Mouse (Mus musculus) liver, embryonic 12.5 days (tissue): ENCODE measurements around the gene Gm9376. TPM values are rescaled to one million over a fixed set of nuclear protein-coding genes. Genes with fewer than 3 reads are reported as not detected.

Source experiments
- ATAC-seq: fragments of 200-750 bp; cut with Nextera tagmentation; 2 replicates; pipeline ENCODE4 v1.8.0; 2017; ENCODE audit warnings: moderate number of reproducible peaks, mild to moderate bottlenecking, moderate library complexity
- H3K27ac ChIP-seq: fragments of 300-500 bp; sonication (generic); 2 replicates; pipeline ENCODE4 v1.5.1; 2016; ENCODE audit warnings: mild to moderate bottlenecking
- H3K27me3 ChIP-seq: fragments of 300-500 bp; sonication (generic); replicated peaks from 2 replicates; pipeline ENCODE4 v1.6.1; 2016; ENCODE audit warnings: mild to moderate bottlenecking, moderate library complexity
- H3K36me3 ChIP-seq: fragments of 300-500 bp; sonication (generic); 2 replicates; pipeline ENCODE4 v1.6.1; 2016; ENCODE audit warnings: mild to moderate bottlenecking, moderate library complexity
- H3K4me1 ChIP-seq: fragments of 300-500 bp; sonication (generic); 2 replicates; pipeline ENCODE4 v1.6.1; 2016
- H3K4me2 ChIP-seq: fragments of 300-500 bp; sonication (generic); 2 replicates; pipeline ENCODE4 v1.6.1; 2016; ENCODE audit warnings: mild to moderate bottlenecking, moderate library complexity
- H3K4me3 ChIP-seq: fragments of 300-500 bp; sonication (generic); 2 replicates; pipeline ENCODE4 v1.5.1; 2016; ENCODE audit warnings: mild to moderate bottlenecking, moderate library complexity
- H3K9ac ChIP-seq: fragments of 300-500 bp; sonication (generic); 2 replicates; pipeline ENCODE4 v1.6.1; 2016; ENCODE audit warnings: mild to moderate bottlenecking, moderate library complexity
- H3K9me3 ChIP-seq: fragments of 300-500 bp; sonication (generic); replicated peaks from 2 replicates; pipeline ENCODE4 v1.6.1; 2016; ENCODE audit warnings: mild to moderate bottlenecking, moderate library complexity
- WGBS: fragments of 180-500 bp; shearing (Covaris S2); methylation state at CpG from one replicate; pipeline ENCODE4 v1.1.7; 2016; ENCODE audit not compliant: insufficient replicate concordance; 5-methylcytosine and 5-hydroxymethylcytosine counted together
- microRNA-seq: library from miRNA; unstranded; fragments of <30 nt; microRNA quantifications from one replicate; pipeline ENCODE4, GENCODE M21; 2017
- polyA plus RNA-seq: library from polyadenylated mRNA; unstranded; fragments of >200 nt; fragmentation: Nextera tagmentation; extraction: Ambion mirVana; gene quantifications from 2 replicates; pipeline ENCODE4 v1.2.1, GENCODE M21; 2016

The Gm9376 gene
- polyA plus RNA-seq, 1 experiment from 2014 or later: not detected

DNA sequence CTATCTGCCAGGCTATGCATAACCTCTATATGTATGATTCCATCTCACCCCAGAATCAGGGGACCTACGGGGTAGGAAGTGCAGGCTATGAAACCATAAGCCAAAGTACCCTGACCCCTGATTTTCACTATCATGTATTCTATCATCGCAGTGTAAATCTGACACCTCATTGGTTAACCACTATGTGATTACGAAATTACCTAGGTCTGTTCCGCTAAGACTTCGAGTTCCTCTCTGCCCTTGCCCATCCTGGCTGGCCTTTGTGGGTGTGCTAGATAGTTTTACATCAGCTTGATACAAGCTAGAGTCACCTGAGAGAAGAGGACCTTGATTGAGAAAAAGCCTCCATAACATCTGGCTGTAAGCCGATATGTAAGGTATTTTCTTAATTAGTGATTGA, 23.2 kb downstream of the Gm9376 start:
- Histone ChIP-seq H3K9ac (no peak overlapping the region), H3K4me1 (no peaks in the 10 kb centered on the region), H3K4me2 (no peak overlapping the region), H3K4me3 (no peak overlapping the region), H3K27me3 (no peaks in the 10 kb centered on the region), H3K36me3 (no peaks in the 10 kb centered on the region), H3K9me3 (no peaks in the 10 kb centered on the region), H3K27ac (no peak overlapping the region)
- ATAC-seq: no peak
- 67% methylated on average over 6 of the region's 6 CpGs for WGBS

DNA sequence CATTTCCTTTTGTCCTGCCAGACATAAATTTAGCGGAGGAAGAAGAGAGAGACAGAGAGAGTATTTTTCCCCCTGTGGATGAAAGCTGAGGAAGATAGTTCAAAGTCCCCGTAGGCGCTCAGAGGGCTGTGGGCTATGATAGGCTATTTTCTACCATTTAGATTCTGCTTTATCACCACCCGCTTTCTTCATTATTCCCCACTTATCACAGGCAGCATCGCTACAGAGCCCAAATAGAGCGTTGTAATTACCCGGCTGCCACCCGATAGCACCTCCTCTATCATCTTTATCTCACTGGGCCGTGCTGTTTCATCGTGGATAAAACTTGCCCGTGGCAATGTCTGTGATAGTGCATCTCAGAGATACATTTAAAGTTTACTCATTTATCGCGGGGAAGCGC, 35.8 kb downstream of the Gm9376 start:
- Histone ChIP-seq H3K9ac (no peak overlapping the region), H3K27ac (no peak overlapping the region), H3K36me3 (no peaks in the 10 kb centered on the region), H3K27me3 (peaks cover 4% of the 10 kb centered on the region; the same call in 1 of the 2 replicates), H3K4me1 (no peaks in the 10 kb centered on the region), H3K4me3 (no peak overlapping the region), H3K4me2 (no peak overlapping the region), H3K9me3 (no peaks in the 10 kb centered on the region)
- 59% methylated on average over 14 of the region's 14 CpGs for WGBS
- no peak for ATAC-seq

DNA sequence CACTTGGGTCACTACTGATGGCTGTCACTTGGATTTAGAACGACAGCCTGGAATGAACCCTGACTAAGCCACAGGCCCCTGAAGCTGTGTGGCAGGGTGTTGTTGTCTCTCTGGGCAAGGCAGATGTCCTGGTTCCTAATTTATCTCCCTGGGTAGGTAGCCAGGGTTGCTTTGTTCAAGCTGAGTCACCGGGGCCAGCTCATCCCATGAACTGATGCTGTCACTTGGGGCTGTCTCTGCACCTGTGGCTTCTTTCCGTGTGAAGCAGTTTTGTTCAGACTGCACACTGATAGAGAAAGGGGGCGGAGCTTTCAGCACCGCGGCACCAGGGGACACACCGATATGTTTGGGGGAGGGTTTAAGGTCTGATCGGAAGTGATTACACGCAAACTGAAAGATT, 37.8 kb downstream of the Gm9376 start:
- no peaks in the 10 kb centered on the region for H3K9me3 ChIP-seq
- H3K27ac ChIP-seq: no peak overlapping the region
- 53% methylated on average over 9 of the region's 9 CpGs for WGBS
- H3K9ac ChIP-seq: no peak overlapping the region
- H3K36me3 ChIP-seq: no peaks in the 10 kb centered on the region
- no peak overlapping the region for H3K4me2 ChIP-seq
- no peak for ATAC-seq
- H3K4me3 ChIP-seq: no peak overlapping the region
- peaks cover 4% of the 10 kb centered on the region; the same call in 1 of the 2 replicates for H3K27me3 ChIP-seq
- H3K4me1 ChIP-seq: no peaks in the 10 kb centered on the region

DNA sequence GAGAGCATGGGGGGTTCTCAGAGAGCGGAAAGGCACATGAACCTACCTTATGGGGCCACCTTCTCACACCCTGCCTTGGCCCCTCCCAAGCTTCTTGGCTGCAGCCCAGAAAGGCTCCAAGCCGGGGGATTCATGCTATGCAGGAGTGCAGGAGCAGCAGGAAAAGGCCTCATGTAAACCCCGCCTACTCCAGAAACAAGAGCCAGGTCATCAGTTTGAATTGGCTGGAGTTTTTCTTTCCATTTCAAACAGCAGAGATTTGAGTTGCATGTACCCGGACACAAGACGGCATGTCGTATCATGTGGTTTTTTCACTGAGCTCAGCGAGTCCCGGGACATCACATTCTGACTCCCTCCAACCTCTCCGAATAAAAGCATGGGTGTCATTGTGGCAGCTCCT, 39.2 kb downstream of the Gm9376 start:
- Histone ChIP-seq H3K27ac (no peak overlapping the region), H3K9ac (no peak overlapping the region), H3K4me1 (no peaks in the 10 kb centered on the region), H3K4me2 (no peak overlapping the region), H3K4me3 (no peak overlapping the region), H3K27me3 (peaks cover 4% of the 10 kb centered on the region; the same call in 1 of the 2 replicates), H3K9me3 (no peaks in the 10 kb centered on the region), H3K36me3 (no peaks in the 10 kb centered on the region)
- 71% methylated on average over 9 of the region's 9 CpGs for WGBS
- no peak for ATAC-seq

DNA sequence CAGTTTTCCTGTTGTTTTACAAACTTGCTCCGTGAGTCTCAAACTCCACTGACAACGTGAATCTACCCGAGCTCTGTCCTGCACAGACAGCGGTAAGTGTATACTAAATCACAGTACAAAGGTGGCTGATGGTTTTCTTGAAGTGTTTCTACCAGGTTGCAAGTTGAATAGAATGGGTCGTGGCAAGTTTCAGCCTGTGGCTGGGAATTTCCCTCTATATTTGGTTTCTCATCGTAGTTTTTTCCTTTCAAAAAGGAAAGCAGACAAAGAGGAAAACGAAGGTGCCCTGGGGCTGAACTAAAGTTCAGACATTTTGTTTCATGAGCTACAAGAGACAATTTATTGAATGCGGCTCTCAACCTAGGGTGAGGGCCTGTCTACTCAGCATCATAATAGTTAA, 40.3 kb downstream of the Gm9376 start:
- Histone ChIP-seq H3K4me2 (no peak overlapping the region), H3K27me3 (no peaks in the 10 kb centered on the region), H3K4me1 (no peaks in the 10 kb centered on the region), H3K9ac (no peak overlapping the region), H3K27ac (no peak overlapping the region), H3K9me3 (no peaks in the 10 kb centered on the region), H3K36me3 (no peaks in the 10 kb centered on the region), H3K4me3 (no peak overlapping the region)
- 68% methylated on average over 8 of the region's 8 CpGs for WGBS
- ATAC-seq: no peak

DNA sequence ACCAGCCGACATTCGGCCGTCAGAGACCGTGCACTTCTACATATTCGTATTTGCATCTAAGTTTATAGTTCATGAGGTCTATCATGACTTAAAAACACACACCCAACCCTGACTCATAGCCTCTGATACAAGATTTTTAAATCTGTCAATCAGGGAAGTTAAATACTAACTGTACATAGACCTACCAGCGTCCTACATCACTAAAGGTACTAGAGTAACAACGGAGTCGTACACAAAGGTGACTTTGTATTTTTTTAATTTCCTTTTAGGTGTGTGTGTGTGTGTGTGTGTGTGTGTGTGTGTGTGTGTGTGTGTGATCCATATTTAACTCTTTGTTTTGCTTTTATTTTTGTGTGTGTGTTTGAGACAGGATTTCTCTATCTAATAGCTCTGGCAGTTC, 44.9 kb downstream of the Gm9376 start:
- H3K36me3 ChIP-seq: no peaks in the 10 kb centered on the region
- H3K27ac ChIP-seq: no peak overlapping the region
- H3K4me3 ChIP-seq: no peak overlapping the region
- H3K4me2 ChIP-seq: no peak overlapping the region
- no peak overlapping the region for H3K9ac ChIP-seq
- no peaks in the 10 kb centered on the region for H3K9me3 ChIP-seq
- 80% methylated on average over 8 of the region's 8 CpGs for WGBS
- no peaks in the 10 kb centered on the region for H3K27me3 ChIP-seq
- ATAC-seq: no peak
- H3K4me1 ChIP-seq: no peaks in the 10 kb centered on the region

DNA sequence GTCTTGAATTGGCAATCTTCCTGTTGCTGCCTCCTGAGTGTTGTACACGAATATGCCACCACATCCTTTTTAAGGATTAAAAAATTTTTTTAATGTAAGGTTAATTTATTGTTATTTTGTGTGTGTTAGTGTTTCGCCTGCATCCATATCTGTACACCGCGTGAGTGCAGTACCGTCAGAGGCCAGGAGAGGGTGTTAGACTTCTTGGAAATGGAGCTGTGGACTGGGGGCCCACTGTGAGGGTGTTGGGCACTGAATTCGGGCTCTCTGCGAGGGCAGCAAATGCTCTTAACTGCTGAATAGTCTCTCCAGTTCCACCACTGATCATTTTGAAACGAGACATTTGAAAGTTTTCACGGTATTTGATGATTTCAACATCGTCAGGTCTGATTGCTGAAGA, 45.9 kb downstream of the Gm9376 start:
- Histone ChIP-seq H3K4me3 (no peak overlapping the region), H3K4me2 (no peak overlapping the region), H3K4me1 (no peaks in the 10 kb centered on the region), H3K9ac (no peak overlapping the region), H3K27ac (no peak overlapping the region), H3K36me3 (no peaks in the 10 kb centered on the region), H3K9me3 (no peaks in the 10 kb centered on the region), H3K27me3 (no peaks in the 10 kb centered on the region)
- no peak for ATAC-seq
- 76% methylated on average over 10 of the region's 10 CpGs for whole genome bisulfite sequencing

DNA sequence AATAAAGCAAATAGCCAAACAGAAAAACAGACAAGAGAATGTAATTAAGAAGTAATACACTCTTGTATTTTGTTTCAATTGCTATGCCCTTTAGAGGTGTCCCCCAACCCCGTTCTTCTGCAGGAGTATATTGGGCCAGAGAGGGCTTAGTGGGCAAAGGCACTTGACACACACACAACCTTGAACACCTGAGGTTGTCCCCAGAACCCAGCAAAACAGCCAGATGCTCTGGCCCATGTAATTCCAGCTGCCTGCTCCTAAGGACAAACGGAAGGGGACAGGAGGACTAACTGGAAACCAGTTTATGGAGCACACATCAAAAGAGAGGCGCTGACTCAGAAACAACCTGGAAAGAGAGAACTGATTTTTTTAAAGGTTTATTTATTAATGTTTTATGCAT, 47.2 kb downstream of the Gm9376 start:
- H3K4me2 ChIP-seq: no peak overlapping the region
- no peaks in the 10 kb centered on the region for H3K36me3 ChIP-seq
- H3K9ac ChIP-seq: no peak overlapping the region
- H3K4me3 ChIP-seq: no peak overlapping the region
- 70% methylated on average over 3 of the region's 3 CpGs for WGBS
- H3K9me3 ChIP-seq: no peaks in the 10 kb centered on the region
- H3K27ac ChIP-seq: no peak overlapping the region
- H3K27me3 ChIP-seq: peaks cover 10% of the 10 kb centered on the region
- no peaks in the 10 kb centered on the region for H3K4me1 ChIP-seq
- ATAC-seq: no peak

DNA sequence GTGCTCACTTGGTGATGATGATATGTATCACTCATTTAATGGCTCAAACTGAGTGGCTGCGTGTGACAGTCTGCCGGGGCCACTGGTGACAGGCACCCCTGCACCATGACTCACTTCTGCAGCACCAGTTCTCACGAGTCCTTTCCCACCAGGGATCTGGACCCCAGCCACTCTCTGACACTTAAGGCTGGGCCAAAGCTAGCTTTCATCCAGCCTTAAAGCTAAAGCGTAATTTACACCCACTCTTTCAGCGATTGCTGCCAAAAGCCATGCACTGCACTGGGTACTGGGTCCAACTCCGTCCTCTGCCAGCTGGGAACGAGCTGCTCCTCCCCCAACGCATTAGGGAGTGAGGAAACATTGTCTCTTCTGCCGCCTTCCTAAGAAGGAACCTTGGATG, 50.5 kb downstream of the Gm9376 start:
- Histone ChIP-seq H3K36me3 (no peaks in the 10 kb centered on the region), H3K4me3 (no peak overlapping the region), H3K9ac (no peak overlapping the region), H3K4me1 (no peaks in the 10 kb centered on the region), H3K27ac (no peak overlapping the region), H3K4me2 (no peak overlapping the region), H3K9me3 (no peaks in the 10 kb centered on the region), H3K27me3 (peaks cover 27% of the 10 kb centered on the region)
- no peak for ATAC-seq
- 65% methylated on average over 9 of the region's 9 CpGs for WGBS

Small RNA genes lying within 50 kb of the gene (microRNA-seq; reads per million reads assigned to microRNA genes)
- not detected for gene Mir6241

Other genes with a start within 250 kb of the Gm9376 start
- 0.45 and 0.67 TPM in 2 replicates for gene Dct, start 214.7 kb upstream of the Gm9376 start, polyA plus RNA-seq
- gene Tgds, start 134.2 kb upstream of the Gm9376 start, polyA plus RNA-seq: 23.0 and 23.2 TPM in 2 replicates
- 18.0 and 19.2 TPM in 2 replicates for gene Gpr180, start 129.8 kb upstream of the Gm9376 start, polyA plus RNA-seq
- 0.02 TPM in 1 of 2 replicates, not detected in the other for gene Sox21, start 29.9 kb upstream of the Gm9376 start, polyA plus RNA-seq